Mouse (Mus musculus): ENCODE results near the gene Olfr1355.
A peak's percentile ranks its signal among the peaks of the same experiment; 100 is the strongest.
"Not testable (repeated sequence)": the region's sequence is repeated elsewhere in the genome, so short reads cannot be mapped to it uniquely, and the experiment has no call there.

The Olfr1355 gene

DNA sequence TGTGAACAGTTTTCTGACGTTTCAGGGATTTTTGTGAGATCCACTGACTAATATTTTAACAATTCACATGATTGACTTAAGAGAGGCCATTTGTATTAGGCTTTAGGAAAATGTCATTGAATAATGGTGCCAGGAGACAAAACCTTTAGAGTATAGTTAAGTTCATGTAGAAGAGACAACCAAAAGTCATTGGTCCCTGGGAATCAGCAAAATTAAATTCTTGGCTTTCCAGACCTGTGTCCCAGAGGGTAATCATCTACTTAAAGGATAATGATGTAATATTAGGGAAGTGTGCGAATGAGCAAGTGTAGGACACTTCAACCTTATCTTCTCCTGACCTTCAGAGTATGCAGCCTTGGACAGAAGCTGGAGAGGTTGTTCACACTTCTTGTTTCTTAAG lies at the start of gene Olfr1355:
Gene Olfr1355 (plus strand): TSS at position 301 of the 400 bp plus-strand sequence.
- DNase-seq (ENCODE audit: low read depth, low spot score): no peak

DNA sequence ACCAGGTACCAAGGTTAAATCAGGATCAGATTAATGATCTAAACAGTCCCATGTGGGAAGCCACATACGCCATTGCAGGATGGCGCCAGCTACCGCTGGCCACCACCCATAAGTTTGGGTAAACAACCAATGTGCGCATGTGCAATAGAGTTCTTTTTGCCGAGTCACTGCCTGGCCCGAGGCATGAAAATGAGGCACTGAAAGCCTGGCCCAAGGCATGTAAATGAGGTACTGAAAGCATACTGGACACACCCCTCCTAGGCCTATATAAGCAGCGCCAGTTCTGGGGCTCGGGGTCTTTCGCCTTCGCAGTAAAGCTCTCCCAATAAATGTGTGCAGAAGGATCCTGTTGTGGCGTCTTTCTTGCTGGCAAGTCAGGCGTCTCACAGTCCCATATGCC lies 34.9 kb upstream of the Olfr1355 start:
- peak; percentile 54 for DNase-seq (ENCODE audit: low read depth, low spot score)

DNA sequence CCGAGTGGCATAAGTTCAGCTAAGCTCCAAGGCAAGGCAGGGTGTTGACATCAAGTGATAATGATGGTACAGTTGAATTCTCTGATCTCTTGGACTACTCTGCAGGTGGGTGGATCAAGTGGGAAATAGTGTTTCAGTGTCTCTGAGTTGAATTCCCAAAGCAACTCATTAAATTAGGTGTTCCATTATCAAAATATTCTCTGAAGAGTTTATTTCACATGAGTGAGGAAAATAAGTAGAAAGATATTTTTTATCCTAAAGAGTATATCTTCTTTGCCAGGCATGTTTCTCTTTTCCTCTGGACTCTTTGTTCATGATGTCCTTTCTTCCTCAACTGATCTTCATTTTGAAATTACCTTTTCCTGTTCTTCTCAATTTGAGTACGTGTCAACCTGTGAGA lies 23.3 kb upstream of the Olfr1355 start, which contains the start of gene Olfr1356:
Gene Olfr1356 (minus strand): TSS at position 101 of the 400 bp plus-strand sequence.
- DNase-seq (ENCODE audit: low read depth, low spot score): no peak

DNA sequence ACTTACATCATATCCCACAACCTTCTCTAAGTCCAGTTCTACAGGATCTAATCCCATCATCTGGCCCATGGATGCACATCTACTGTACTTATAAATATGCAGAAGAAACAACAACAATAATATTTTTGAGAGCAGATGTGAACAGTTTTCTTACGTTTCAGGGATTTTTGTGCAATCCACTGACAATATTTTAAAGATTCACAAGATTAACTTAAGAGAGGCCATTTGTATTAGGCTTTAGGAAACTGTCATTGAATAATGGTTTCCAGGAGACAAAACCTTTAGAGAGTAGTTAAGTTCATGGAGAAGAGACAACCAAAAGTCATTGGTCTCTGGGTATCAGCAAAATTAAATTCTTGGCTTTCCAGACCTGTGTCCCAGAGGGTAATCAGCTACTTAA lies 37.5 kb downstream of the Olfr1355 start, which contains the start of gene Olfr1354:
Gene Olfr1354 (plus strand): TSS at position 301 of the 400 bp plus-strand sequence.
- not testable (repeated sequence) for DNase-seq (ENCODE audit: low read depth, low spot score)

All from R1 (cell line).